Mouse (Mus musculus): ENCODE measurements around the gene Psma7. TPM values are rescaled to one million over a fixed set of nuclear protein-coding genes. Genes with fewer than 3 reads are reported as not detected.

Psma7 gene
- 770 and 786 TPM in 2 replicates for polyA plus RNA-seq (2014; fragmentation: Nextera tagmentation; extraction: Ambion mirVana)

- H3K4me3 ChIP-seq (ENCODE audit: low read depth, low read length) = peak within 1 kb of the TSS; percentile 98
- DNase-seq (ENCODE audit: low spot score) (peak; percentile 95), ATAC-seq (ENCODE audit: insufficient read depth, low FRiP score, low TSS enrichment) (peak; percentile 92)
- H3K4me1 ChIP-seq (ENCODE audit: control insufficient read depth, insufficient read depth, low read length) = peaks cover 24% of the 10 kb centered on the region
- WGBS = 0% methylated on average over 69 of the region's 78 CpGs
- H3K9ac ChIP-seq (ENCODE audit: low read length) = peak within 1 kb of the TSS; percentile 69
- peak within 1 kb of the TSS; percentile 82 for H3K4me2 ChIP-seq (ENCODE audit: low read depth)
- H3K36me3 ChIP-seq (ENCODE audit: control insufficient read depth, insufficient read depth, low read length) = peaks cover 8% of the 10 kb centered on the region
- H3K9me3 ChIP-seq (ENCODE audit: control insufficient read depth, low read length) = no peaks in the 10 kb centered on the region
- H3K27ac ChIP-seq (ENCODE audit: low read depth, low read length) = peak within 1 kb of the TSS; percentile 77
- no peaks in the 10 kb centered on the region for H3K27me3 ChIP-seq (ENCODE audit: control insufficient read depth, insufficient read depth, low read length)
Observed at GRCm38 (mm10) chr2:180042256-180042857, at the start of gene Psma7, which contains the start of gene Ss18l1. Gene Psma7, minus strand, starts transcription at chr2:180042433. Gene Ss18l1, plus strand, starts transcription at chr2:180042509.

GRCm38 (mm10) chr2:180090285-180090684 is 48.1 kb upstream of the Psma7 start:
- ATAC-seq (ENCODE audit: insufficient read depth, low FRiP score, low TSS enrichment) (no peak), DNase-seq (ENCODE audit: low spot score) (no peak)
- Histone ChIP-seq H3K4me3 (ENCODE audit: low read depth, low read length) (no peak overlapping the region), H3K4me2 (ENCODE audit: low read depth) (no peak overlapping the region), H3K27ac (ENCODE audit: low read depth, low read length) (no peak overlapping the region), H3K9me3 (ENCODE audit: control insufficient read depth, low read length) (0 out of 2 replicates have a peak, but pooled peaks cover 3% of the 10 kb centered on the region), H3K9ac (ENCODE audit: low read length) (no peak overlapping the region), H3K4me1 (ENCODE audit: control insufficient read depth, insufficient read depth, low read length) (no peaks in the 10 kb centered on the region), H3K36me3 (ENCODE audit: control insufficient read depth, insufficient read depth, low read length) (no peaks in the 10 kb centered on the region), H3K27me3 (ENCODE audit: control insufficient read depth, insufficient read depth, low read length) (0 out of 2 replicates have a peak, but pooled peaks cover 2% of the 10 kb centered on the region)
- 66% methylated on average over 11 of the region's 11 CpGs for WGBS

GRCm38 (mm10) chr2:180087472-180087871 is 45.2 kb upstream of the Psma7 start:
- H3K27ac ChIP-seq (ENCODE audit: low read depth, low read length) = no peak overlapping the region
- DNase-seq (ENCODE audit: low spot score) = no peak
- 0 out of 2 replicates have a peak, but pooled peaks cover 3% of the 10 kb centered on the region for H3K9me3 ChIP-seq (ENCODE audit: control insufficient read depth, low read length)
- no peaks in the 10 kb centered on the region for H3K36me3 ChIP-seq (ENCODE audit: control insufficient read depth, insufficient read depth, low read length)
- H3K4me1 ChIP-seq (ENCODE audit: control insufficient read depth, insufficient read depth, low read length) = no peaks in the 10 kb centered on the region
- no peak for ATAC-seq (ENCODE audit: insufficient read depth, low FRiP score, low TSS enrichment)
- H3K4me2 ChIP-seq (ENCODE audit: low read depth) = no peak overlapping the region
- 0 out of 2 replicates have a peak, but pooled peaks cover 2% of the 10 kb centered on the region for H3K27me3 ChIP-seq (ENCODE audit: control insufficient read depth, insufficient read depth, low read length)
- no peak overlapping the region for H3K4me3 ChIP-seq (ENCODE audit: low read depth, low read length)
- 94% methylated on average over 4 of the region's 4 CpGs for WGBS
- H3K9ac ChIP-seq (ENCODE audit: low read length) = no peak overlapping the region

- ATAC-seq (ENCODE audit: insufficient read depth, low FRiP score, low TSS enrichment) (no peak), DNase-seq (ENCODE audit: low spot score) (no peak)
- Histone ChIP-seq H3K36me3 (ENCODE audit: control insufficient read depth, insufficient read depth, low read length) (no peaks in the 10 kb centered on the region), H3K9ac (ENCODE audit: low read length) (no peak overlapping the region), H3K9me3 (ENCODE audit: control insufficient read depth, low read length) (0 out of 2 replicates have a peak, but pooled peaks cover 3% of the 10 kb centered on the region), H3K4me3 (ENCODE audit: low read depth, low read length) (no peak overlapping the region), H3K4me1 (ENCODE audit: control insufficient read depth, insufficient read depth, low read length) (no peaks in the 10 kb centered on the region), H3K27me3 (ENCODE audit: control insufficient read depth, insufficient read depth, low read length) (0 out of 2 replicates have a peak, but pooled peaks cover 2% of the 10 kb centered on the region), H3K4me2 (ENCODE audit: low read depth) (no peak overlapping the region), H3K27ac (ENCODE audit: low read depth, low read length) (no peak overlapping the region)
- 88% methylated on average over 5 of the region's 5 CpGs for WGBS
Observed at GRCm38 (mm10) chr2:180086637-180087027, 44.4 kb upstream of the Psma7 start.

- 77% methylated on average over 16 of the region's 16 CpGs for WGBS
- H3K27ac ChIP-seq (ENCODE audit: low read depth, low read length) = no peak overlapping the region
- ATAC-seq (ENCODE audit: insufficient read depth, low FRiP score, low TSS enrichment) (no peak), DNase-seq (ENCODE audit: low spot score) (no peak)
- no peak overlapping the region for H3K4me3 ChIP-seq (ENCODE audit: low read depth, low read length)
- H3K4me1 ChIP-seq (ENCODE audit: control insufficient read depth, insufficient read depth, low read length) = no peaks in the 10 kb centered on the region
- no peak overlapping the region for H3K4me2 ChIP-seq (ENCODE audit: low read depth)
- H3K36me3 ChIP-seq (ENCODE audit: control insufficient read depth, insufficient read depth, low read length) = no peaks in the 10 kb centered on the region
- H3K27me3 ChIP-seq (ENCODE audit: control insufficient read depth, insufficient read depth, low read length) = 0 out of 2 replicates have a peak, but pooled peaks cover 2% of the 10 kb centered on the region
- no peak overlapping the region for H3K9ac ChIP-seq (ENCODE audit: low read length)
- H3K9me3 ChIP-seq (ENCODE audit: control insufficient read depth, low read length) = 0 out of 2 replicates have a peak, but pooled peaks cover 3% of the 10 kb centered on the region
Observed at GRCm38 (mm10) chr2:180085926-180086636, 43.8 kb upstream of the Psma7 start.

GRCm38 (mm10) chr2:180084565-180084964 is 42.3 kb upstream of the Psma7 start:
- DNase-seq (ENCODE audit: low spot score) (no peak), ATAC-seq (ENCODE audit: insufficient read depth, low FRiP score, low TSS enrichment) (no peak)
- Histone ChIP-seq H3K9ac (ENCODE audit: low read length) (no peak overlapping the region), H3K4me1 (ENCODE audit: control insufficient read depth, insufficient read depth, low read length) (no peaks in the 10 kb centered on the region), H3K36me3 (ENCODE audit: control insufficient read depth, insufficient read depth, low read length) (no peaks in the 10 kb centered on the region), H3K9me3 (ENCODE audit: control insufficient read depth, low read length) (0 out of 2 replicates have a peak, but pooled peaks cover 3% of the 10 kb centered on the region), H3K4me2 (ENCODE audit: low read depth) (no peak overlapping the region), H3K4me3 (ENCODE audit: low read depth, low read length) (no peak overlapping the region), H3K27ac (ENCODE audit: low read depth, low read length) (no peak overlapping the region), H3K27me3 (ENCODE audit: control insufficient read depth, insufficient read depth, low read length) (0 out of 2 replicates have a peak, but pooled peaks cover 2% of the 10 kb centered on the region)
- WGBS = 48% methylated on average over 3 of the region's 3 CpGs

- no peak for ATAC-seq (ENCODE audit: insufficient read depth, low FRiP score, low TSS enrichment)
Observed at GRCm38 (mm10) chr2:180083063-180083462, 40.8 kb upstream of the Psma7 start.

GRCm38 (mm10) chr2:180080680-180081079 is 38.4 kb upstream of the Psma7 start:
- Histone ChIP-seq H3K36me3 (ENCODE audit: control insufficient read depth, insufficient read depth, low read length) (no peaks in the 10 kb centered on the region), H3K9ac (ENCODE audit: low read length) (no peak overlapping the region), H3K27ac (ENCODE audit: low read depth, low read length) (no peak overlapping the region), H3K4me1 (ENCODE audit: control insufficient read depth, insufficient read depth, low read length) (no peaks in the 10 kb centered on the region), H3K4me3 (ENCODE audit: low read depth, low read length) (no peak overlapping the region), H3K27me3 (ENCODE audit: control insufficient read depth, insufficient read depth, low read length) (no peaks in the 10 kb centered on the region), H3K9me3 (ENCODE audit: control insufficient read depth, low read length) (no peaks in the 10 kb centered on the region), H3K4me2 (ENCODE audit: low read depth) (no peak overlapping the region)
- DNase-seq (ENCODE audit: low spot score) (no peak), ATAC-seq (ENCODE audit: insufficient read depth, low FRiP score, low TSS enrichment) (no peak)
- WGBS = 88% methylated on average over 8 of the region's 8 CpGs

More at GRCm38 (mm10) chr2:180083063-180083462, 40.8 kb upstream of the Psma7 start:
- Histone ChIP-seq H3K27me3 (ENCODE audit: control insufficient read depth, insufficient read depth, low read length) (no peaks in the 10 kb centered on the region), H3K9ac (ENCODE audit: low read length) (no peak overlapping the region), H3K9me3 (ENCODE audit: control insufficient read depth, low read length) (0 out of 2 replicates have a peak, but pooled peaks cover 3% of the 10 kb centered on the region), H3K36me3 (ENCODE audit: control insufficient read depth, insufficient read depth, low read length) (no peaks in the 10 kb centered on the region), H3K4me3 (ENCODE audit: low read depth, low read length) (no peak overlapping the region), H3K4me1 (ENCODE audit: control insufficient read depth, insufficient read depth, low read length) (no peaks in the 10 kb centered on the region), H3K27ac (ENCODE audit: low read depth, low read length) (no peak overlapping the region), H3K4me2 (ENCODE audit: low read depth) (no peak overlapping the region)
- DNase-seq (ENCODE audit: low spot score) = no peak
- WGBS = 92% methylated on average over 10 of the region's 10 CpGs
